Mouse (Mus musculus) adipocyte (in vitro differentiated cells): ENCODE measurements around the gene Olfr1290.

ENCODE experiments used
- DNase-seq: peaks from one replicate; pipeline ENCODE4 v3.0.0-alpha.2; 2016; ENCODE audit warnings: low spot score

Gene Olfr1290

DNA sequence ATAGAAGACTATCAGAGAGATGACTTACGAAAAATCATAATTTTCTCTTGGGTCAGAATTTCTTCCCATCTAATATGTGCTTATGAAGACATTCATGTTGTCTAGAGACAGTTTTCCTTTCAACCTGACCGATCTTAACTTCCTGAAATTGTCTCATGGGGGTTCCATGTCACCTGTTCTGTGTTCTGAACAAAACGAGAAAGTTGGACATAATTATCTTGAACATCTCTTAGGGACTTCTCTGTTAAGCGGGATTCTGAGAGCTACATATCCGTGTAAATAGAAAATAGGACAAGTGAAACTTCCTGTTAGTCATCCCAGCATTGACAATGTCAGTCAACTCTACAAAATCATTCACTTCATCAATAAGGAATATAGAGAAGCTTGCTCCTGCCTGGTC is at the start of gene Olfr1290:
Gene Olfr1290, minus strand, starts transcription at position 101 of the 400 bp plus-strand sequence.
- DNase-seq: no peak

DNA sequence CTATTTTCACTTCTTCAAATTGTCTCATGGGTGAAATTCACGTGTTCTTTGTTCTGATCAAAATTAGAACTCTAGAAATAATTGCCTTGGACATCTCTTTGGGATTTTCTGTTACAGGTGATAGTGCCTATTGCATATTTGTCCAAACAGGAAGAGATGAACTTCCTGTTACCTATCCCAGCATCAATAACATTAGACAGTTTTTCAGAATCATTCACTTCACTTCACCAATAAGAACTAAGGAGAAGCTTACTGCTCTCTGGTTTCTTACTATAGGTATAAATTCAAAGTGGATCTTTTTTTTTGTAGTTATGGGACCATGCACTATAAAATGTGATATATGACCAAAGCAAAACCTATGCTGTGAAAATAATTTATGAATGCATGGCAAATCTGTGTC is 46.6 kb upstream of the Olfr1290 start, which contains the start of gene Olfr1294:
Gene Olfr1294, minus strand, starts transcription at position 101 of the 400 bp plus-strand sequence.
- DNase-seq: no peak

DNA sequence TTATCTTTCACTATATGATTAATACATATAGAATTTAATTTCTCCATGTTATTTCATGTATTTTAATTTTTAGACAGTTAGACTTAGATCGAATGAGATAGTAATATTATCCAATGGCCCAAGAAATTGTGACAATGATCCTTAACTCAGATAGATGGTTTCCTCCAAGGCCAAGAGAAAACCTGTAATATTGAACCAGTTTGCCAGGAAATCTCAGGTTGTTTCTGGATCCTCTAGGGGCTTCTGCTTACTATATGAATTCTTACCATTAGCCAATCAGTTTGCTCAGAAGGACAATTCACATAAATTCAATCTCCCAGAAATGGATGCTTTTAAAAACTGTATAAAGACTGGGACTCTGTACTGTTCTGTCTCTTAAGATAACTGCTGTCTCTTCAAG is 31.3 kb upstream of the Olfr1290 start, which contains the start of gene Olfr1293-ps:
Gene Olfr1293-ps, plus strand, starts transcription at position 301 of the 400 bp plus-strand sequence.
- DNase-seq: no peak

DNA sequence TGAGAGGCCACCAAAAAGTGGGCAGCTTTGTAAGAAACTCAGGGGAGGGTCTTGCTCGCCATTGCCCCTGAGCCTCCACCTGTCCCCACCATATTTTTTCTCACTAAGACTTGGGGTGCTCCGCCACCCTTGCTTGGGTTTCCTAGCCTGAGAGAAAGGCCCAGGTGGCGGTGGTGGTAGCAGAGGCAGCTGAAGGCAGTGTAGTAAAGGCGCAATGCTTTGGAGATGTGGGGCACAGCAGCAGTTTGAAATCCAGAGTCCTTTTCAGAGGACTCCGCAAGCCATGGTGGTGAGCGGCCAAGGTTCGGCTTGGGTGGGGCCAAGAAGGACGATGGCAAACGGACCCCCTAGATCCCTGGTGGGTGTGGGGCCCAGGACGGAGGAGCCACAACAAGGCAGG is 23.8 kb upstream of the Olfr1290 start:
- DNase-seq: no peak

DNA sequence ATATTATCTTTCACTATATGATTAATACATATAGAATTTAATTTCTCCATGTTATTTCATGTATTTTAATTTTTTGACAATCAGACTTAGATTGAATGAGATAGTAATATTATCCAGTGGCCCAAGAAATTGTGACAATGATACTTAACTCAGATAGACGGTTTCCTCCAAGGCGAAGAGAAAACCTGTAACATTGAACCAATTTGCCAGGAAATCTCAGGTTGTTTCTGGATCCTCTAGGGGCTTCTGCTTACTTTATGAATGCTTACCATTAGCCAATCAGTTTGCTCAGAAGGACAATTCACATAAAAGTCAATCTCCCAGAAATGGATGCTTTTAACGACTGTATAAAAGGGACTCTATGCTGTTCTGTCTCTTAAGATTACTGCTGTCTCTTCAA is 3.3 kb upstream of the Olfr1290 start, which contains the start of gene Olfr1291-ps1:
Gene Olfr1291-ps1, plus strand, starts transcription at position 301 of the 400 bp plus-strand sequence.
- DNase-seq: no peak

DNA sequence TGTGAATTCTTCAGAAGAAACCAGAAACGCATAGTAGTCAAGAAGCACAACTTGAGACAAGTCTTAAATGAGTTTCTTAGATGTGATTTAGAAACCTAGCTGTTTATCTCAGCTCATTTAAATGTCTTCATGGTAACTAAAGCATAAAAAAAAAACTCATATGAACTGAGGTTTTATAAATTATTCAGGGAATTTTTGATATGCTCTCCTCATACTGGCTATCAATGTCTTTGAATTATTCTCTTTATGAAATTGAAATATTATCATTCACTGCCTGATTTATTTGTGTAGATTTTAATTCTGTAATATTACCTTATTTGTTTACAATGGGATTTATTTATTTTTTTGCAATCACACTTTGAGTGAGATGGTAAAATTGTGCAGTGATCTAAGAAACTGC is 13.1 kb downstream of the Olfr1290 start, which contains the start of gene Olfr1289:
Gene Olfr1289, plus strand, starts transcription at position 301 of the 400 bp plus-strand sequence.
- DNase-seq: no peak

DNA sequence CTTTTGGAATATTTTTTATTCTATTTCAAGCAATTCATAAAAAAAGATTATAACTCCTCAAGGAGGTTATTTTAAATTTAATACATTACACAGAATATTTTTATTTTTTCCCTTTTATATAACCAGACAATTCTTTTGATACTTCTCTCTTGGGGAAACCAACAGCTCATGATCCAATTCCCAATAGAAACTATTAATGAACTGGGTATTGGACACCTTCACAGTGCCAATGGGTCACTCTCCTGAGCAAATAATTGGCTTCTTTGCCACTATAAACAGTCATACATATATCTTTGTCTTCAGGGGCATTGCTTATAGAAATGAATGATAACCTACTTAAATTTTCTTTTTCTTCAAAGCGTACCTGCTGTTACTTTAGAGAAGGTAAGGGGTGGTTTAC is 19.8 kb downstream of the Olfr1290 start, which contains the start of gene Olfr1288:
Gene Olfr1288, plus strand, starts transcription at position 301 of the 400 bp plus-strand sequence.
- DNase-seq: no peak

DNA sequence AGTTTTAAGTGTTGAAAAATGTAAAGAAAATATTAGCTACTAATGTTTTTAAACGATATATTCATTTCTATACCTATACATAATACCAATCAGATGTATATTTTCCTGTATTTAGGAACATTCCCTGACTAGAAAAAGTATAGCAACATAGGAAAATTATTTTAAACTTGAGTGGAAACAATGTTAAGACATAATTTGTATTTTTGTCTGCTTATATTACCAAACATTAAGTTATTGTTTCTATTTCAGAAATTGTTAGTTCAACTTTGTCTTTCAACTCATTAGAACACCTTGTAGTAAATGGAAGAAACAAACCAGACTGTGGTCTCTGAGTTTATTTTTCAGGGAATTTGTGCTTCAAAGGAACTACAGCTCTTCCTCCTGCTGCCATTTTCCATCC is 44.8 kb downstream of the Olfr1290 start, which contains the start of gene Olfr1287:
Gene Olfr1287, plus strand, starts transcription at position 301 of the 400 bp plus-strand sequence.
- DNase-seq: no peak
